Mouse (Mus musculus) urinary bladder, postnatal 4 days (tissue): ENCODE results near the gene Fbxo44.
"Not testable (repeated sequence)": the region's sequence is repeated elsewhere in the genome, so short reads cannot be mapped to it uniquely, and the experiment has no call there.

Experiments
- DNase-seq, 2 experiments: peaks; one replicate each; pipeline ENCODE4 v3.0.0; 2021 to 2022; ENCODE audit warnings: low spot score in 2 of 2

The Fbxo44 gene

DNA sequence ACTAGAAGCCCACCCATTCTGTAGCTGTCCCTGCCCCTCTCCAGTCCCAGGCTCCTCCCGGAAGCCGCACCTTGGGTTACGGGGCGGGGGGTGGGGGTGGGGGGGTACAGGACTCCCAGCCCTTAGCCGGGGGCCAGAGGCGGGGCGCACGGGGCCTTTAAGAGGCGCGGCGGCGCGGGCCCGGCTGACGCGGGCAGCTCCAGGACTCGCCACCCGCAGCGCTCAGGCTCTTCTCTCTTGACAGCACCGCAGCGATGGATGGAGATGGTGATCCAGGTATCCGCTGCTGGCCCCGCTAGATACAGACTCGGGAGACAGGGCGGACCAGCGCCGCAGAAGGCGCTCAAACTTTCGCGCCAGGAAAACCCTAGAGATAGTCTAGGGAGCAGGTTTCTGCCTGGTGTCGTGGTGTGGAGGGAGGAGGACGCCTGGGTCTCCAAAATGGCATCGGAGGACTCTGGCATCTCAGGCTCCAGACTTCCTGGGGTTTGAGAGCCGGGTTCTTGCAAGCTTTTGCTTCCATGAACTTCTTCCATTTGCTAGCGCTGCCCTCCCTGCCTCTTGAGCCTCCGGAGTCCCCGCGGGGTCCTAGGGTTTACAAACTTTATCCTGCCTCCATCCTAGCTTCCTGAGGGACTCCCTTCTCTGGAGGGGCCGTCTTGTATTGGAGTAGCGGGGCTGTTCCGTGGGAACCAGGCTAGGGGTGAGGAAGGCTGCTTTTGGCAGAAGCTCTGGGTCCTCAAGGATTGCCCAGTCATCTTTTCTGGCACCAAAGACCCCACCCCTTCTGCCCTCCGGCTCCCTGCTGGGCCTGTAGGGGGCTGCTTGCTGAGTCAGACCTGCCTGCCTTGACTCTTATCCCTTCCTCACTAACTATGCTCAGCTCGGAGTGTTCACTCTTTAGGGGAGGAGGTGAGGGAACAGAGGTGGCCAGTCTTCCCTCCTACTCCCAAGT, at the start of gene Fbxo44, which contains the start of gene Fbxo2:
Fbxo44 (minus strand) TSS at position 47 of the 955 bp plus-strand sequence.
Fbxo2 (plus strand) TSS at position 186 of the 955 bp plus-strand sequence.
- no peak for DNase-seq

- DNase-seq = no peak
Measured at GRCm38 (mm10) chr4:148204873-148205232, 44.6 kb upstream of the Fbxo44 start.

GRCm38 (mm10) chr4:148204061-148204872, 44.0 kb upstream of the Fbxo44 start:
- DNase-seq = no peak

DNA sequence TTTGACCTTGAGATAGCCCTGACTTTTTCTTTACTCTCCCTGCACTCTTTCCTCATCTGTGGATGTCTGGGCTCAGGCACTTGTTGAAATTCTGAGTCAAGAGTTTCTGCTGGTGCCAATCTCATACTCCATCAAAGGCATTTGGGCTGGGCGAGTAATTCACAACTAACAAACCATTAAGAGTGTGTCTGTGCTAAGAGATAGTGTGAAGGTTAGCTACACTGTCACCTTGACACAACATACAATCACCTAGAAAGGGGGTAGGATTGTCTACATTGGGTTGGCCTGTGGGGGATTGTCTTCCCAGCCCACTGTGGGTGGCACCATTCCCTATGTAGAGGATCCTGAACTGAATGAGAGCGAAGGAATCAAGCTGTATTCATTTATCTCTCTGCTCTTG, 43.3 kb upstream of the Fbxo44 start:
- DNase-seq = no peak

GRCm38 (mm10) chr4:148198721-148199120, 38.4 kb upstream of the Fbxo44 start:
- no peak for DNase-seq

GRCm38 (mm10) chr4:148194400-148194799, 34.1 kb upstream of the Fbxo44 start:
- DNase-seq = no peak

GRCm38 (mm10) chr4:148192707-148193245, 32.5 kb upstream of the Fbxo44 start:
- DNase-seq = no peak

- DNase-seq = not testable (repeated sequence)
Measured at GRCm38 (mm10) chr4:148188767-148189166, 28.5 kb upstream of the Fbxo44 start.

GRCm38 (mm10) chr4:148185819-148186218, 25.5 kb upstream of the Fbxo44 start:
- DNase-seq = no peak

DNA sequence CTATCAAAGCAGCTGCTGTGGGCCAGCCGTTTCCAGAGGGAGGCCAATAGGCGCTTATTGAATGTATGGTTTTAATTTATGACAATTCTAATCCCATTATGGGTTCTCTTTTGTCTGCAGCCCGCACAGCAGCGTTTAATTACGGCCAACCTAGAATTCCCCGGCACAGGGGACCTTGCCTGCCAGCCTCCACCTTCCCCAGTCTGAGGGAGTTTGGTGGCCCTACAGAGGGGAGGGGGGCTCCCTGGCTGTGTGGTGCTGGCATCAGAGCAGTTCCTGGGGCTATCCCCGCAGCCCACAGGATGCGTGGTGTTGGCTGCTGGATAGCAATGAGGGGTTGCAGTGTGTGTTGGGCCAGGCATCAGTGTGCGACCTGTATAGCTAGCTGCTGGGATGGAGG, 24.3 kb upstream of the Fbxo44 start:
- DNase-seq = no peak

GRCm38 (mm10) chr4:148182363-148182762, 22.1 kb upstream of the Fbxo44 start:
- no peak for DNase-seq

DNA sequence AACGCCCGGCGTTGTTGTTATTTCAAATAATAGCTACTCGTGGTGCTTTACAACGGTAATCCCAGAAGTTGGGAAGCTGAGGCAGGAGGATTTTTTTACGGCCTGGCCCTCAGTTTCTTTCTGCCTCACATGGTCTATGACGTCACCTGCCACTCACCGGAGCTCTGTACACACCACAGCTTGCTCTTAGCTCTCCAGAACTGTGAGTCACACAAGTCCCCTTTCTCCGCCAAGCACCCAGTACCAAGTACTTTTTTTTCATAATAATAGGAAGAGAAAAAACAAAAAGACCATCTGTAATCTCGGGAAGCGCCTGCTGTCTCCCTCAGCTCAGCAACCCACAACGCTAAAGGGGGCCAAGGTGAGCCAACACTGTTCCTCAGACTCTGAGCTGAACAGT, 21.2 kb upstream of the Fbxo44 start:
- no peak for DNase-seq

- DNase-seq = no peak
Measured at GRCm38 (mm10) chr4:148177716-148178115, 17.4 kb upstream of the Fbxo44 start.

DNA sequence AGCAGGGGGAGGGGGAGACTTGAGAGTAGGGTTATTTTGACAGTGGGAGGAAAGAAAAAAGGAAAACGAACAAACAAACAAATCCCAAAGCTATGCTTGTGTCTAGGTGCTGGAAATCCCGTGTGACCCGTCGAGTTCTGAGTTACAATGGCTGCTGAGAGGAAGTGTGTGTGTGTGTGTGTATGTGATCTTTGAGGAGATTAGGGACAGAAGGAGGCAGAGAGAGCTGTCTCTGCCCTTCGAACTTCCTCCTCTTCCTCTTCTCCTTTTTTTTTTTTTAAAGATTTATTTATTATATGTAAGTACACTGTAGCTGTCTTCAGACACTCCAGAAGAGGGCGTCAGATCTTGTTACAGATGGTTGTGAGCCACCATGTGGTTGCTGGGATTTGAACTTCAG, 16.3 kb upstream of the Fbxo44 start:
- DNase-seq = not testable (repeated sequence)

GRCm38 (mm10) chr4:148174495-148174862, 14.2 kb upstream of the Fbxo44 start:
- DNase-seq = no peak

DNA sequence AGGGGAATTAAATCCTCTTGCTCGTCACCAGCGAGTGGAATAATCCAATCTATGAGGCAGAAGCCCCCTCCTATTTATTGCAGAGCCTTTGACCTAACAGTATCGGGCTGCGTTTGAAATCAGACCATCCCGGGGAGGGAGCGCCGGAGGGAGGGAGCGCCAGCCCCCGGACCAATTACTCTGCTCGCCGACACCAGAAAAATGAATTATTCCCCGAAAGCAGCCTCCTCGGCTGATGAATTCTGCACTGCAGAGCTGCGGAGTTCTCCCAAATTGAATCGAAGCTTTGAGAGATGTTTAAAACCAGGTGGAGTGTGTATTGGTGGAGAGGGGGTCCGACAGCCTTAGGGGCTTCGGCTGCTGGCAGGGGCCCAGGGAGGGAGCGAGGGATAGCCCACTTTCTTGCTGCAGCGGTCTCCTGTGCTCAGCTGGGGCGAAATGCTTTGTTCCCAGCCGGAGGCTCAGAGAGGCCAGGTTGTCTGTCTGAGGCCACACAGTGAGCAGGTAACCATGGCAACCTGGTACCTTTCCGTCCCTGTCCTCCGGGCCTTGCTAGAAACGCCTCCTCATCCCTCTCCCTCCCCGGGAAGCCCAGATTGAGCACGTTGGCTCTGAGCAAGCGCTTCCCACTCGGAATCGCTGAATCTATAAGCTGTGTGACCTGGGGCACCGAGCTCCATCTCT, 13.7 kb upstream of the Fbxo44 start:
- DNase-seq = no peak

DNA sequence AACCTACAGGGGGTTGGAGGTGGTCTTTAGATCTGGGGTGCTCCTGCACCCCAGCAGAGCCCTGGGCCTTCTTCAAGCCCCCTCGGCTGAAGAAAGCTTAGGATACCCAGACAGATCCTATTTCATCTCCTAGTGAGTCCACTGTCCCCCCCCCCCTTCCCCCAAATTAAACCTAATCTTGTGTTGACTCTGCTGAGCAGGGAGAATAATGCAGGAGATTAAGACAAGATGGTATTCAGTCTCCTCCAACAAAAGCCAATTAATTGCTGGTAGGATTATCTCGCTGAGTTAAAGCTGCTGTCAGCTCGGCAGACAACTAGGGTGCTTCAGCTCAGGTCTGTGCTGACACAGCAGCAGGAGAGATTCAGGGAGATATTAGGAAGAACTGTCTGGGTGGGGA, 11.0 kb upstream of the Fbxo44 start:
- no peak for DNase-seq

- DNase-seq = no peak
Measured at GRCm38 (mm10) chr4:148170842-148171241, 10.6 kb upstream of the Fbxo44 start.

GRCm38 (mm10) chr4:148169586-148169985, 9.3 kb upstream of the Fbxo44 start:
- DNase-seq = no peak

- DNase-seq = no peak
Measured at GRCm38 (mm10) chr4:148168287-148168686, 8.0 kb upstream of the Fbxo44 start.

- no peak for DNase-seq
Measured at GRCm38 (mm10) chr4:148166986-148167385, 6.7 kb upstream of the Fbxo44 start.

GRCm38 (mm10) chr4:148166431-148166830, 6.1 kb upstream of the Fbxo44 start:
- DNase-seq = no peak
